9 mouse cellular contexts compared by ENCODE assay signal in genomic region chr5:100091263-100091594, GRCm38 (mm10). TPM values are rescaled to one million over a fixed set of nuclear protein-coding genes. Genes with fewer than 3 reads are reported as not detected.
DNase-seq lines count a peak whose midpoint lies in the region; ATAC-seq lines count a peak whose summit lies in the region.
"Had no signal": no experiment of that assay in that cellular context is flagged by ENCODE, and none has a peak within 500 bp of the region (broad histone marks: within the 10 kb centered on the region; RNA-seq: fewer than 3 reads in every experiment).

No protein-coding gene starts in this region.

- no peak for ATAC-seq in heart, embryonic 11.5 days (replicated peaks; ENCODE audit: insufficient number of reproducible peaks, low FRiP score, low TSS enrichment)
- no peak for ATAC-seq in neural tube, embryonic 11.5 days (ENCODE audit: insufficient read depth, low FRiP score, low TSS enrichment)
- no peak for ATAC-seq in limb, embryonic 12.5 days (ENCODE audit: insufficient number of reproducible peaks, insufficient read depth, low FRiP score, low TSS enrichment, low read depth)
- ATAC-seq in stomach, embryonic 15.5 days (ENCODE audit: insufficient read depth, low FRiP score, low read depth), result no peak
- no peak for ATAC-seq in megakaryocyte, adult 5-6 weeks (ENCODE audit: poor library complexity, severe bottlenecking)

- DNase-seq in heart, postnatal 14 days, result no peak
- DNase-seq in neural tube, embryonic 11.5 days (ENCODE audit: low spot score), result no peak
- DNase-seq in neural tube, embryonic 10.5 days (ENCODE audit: extremely low spot score, low spot score), result no peak
- DNase-seq in thymus, postnatal 25 days, result no peak

- peak overlapping the region; percentile 52 for H3K4me2 ChIP-seq in heart, embryonic 11.5 days
- H3K4me2 ChIP-seq in neural tube, embryonic 11.5 days (ENCODE audit: low read depth), result peak overlapping the region; percentile 30
- H3K4me2 ChIP-seq in limb, embryonic 12.5 days, result peak overlapping the region; percentile 57
- peak overlapping the region; percentile 9; the same call in 1 of the 2 replicates for H3K4me2 ChIP-seq in stomach, embryonic 15.5 days

- H3K9ac ChIP-seq in heart, embryonic 11.5 days (ENCODE audit: low read depth, low read length), result no peak overlapping the region
- 0 out of 2 replicates have a peak overlapping the region, but pooled peaks have one; percentile 39 for H3K9ac ChIP-seq in neural tube, embryonic 11.5 days (ENCODE audit: low read length)
- H3K9ac ChIP-seq in limb, embryonic 12.5 days (replicated peaks), result peak overlapping the region; percentile 44; the same call in 1 of the 2 replicates
- no peak overlapping the region for H3K9ac ChIP-seq in stomach, embryonic 15.5 days

- no peak overlapping the region for H3K27ac ChIP-seq in heart, embryonic 11.5 days (ENCODE audit: low read depth, low read length)
- peak overlapping the region; percentile 79 for H3K27ac ChIP-seq in neural tube, embryonic 11.5 days (ENCODE audit: low read depth, low read length)
- peak overlapping the region; percentile 75 for H3K27ac ChIP-seq in limb, embryonic 12.5 days
- H3K27ac ChIP-seq in stomach, embryonic 15.5 days, result no peak overlapping the region
- H3K27ac ChIP-seq: macrophage had no signal

- H3K36me3 ChIP-seq in heart, embryonic 11.5 days (ENCODE audit: control insufficient read depth, insufficient read depth, low read length), result no peaks in the 10 kb centered on the region
- no peaks in the 10 kb centered on the region for H3K36me3 ChIP-seq in neural tube, embryonic 11.5 days (ENCODE audit: control insufficient read depth, insufficient read depth, low read length)
- no peaks in the 10 kb centered on the region for H3K36me3 ChIP-seq in limb, embryonic 12.5 days
- no peaks in the 10 kb centered on the region for H3K36me3 ChIP-seq in stomach, embryonic 15.5 days

- H3K27me3 ChIP-seq in heart, embryonic 11.5 days (ENCODE audit: control insufficient read depth, insufficient read depth, low read length), result no peaks in the 10 kb centered on the region
- H3K27me3 ChIP-seq in neural tube, embryonic 11.5 days (ENCODE audit: control insufficient read depth, insufficient read depth, low read length), result no peaks in the 10 kb centered on the region
- H3K27me3 ChIP-seq in limb, embryonic 12.5 days, result no peaks in the 10 kb centered on the region
- H3K27me3 ChIP-seq in stomach, embryonic 15.5 days (replicated peaks), result no peaks in the 10 kb centered on the region

- no peaks in the 10 kb centered on the region for H3K4me1 ChIP-seq in heart, embryonic 11.5 days (ENCODE audit: control insufficient read depth, insufficient read depth, low read length)
- peaks cover 9% of the 10 kb centered on the region; the same call in 1 of the 2 replicates for H3K4me1 ChIP-seq in neural tube, embryonic 11.5 days (ENCODE audit: control insufficient read depth, insufficient read depth, low read length)
- peaks cover 15% of the 10 kb centered on the region for H3K4me1 ChIP-seq in limb, embryonic 12.5 days (replicated peaks)
- H3K4me1 ChIP-seq in stomach, embryonic 15.5 days, result peaks cover 8% of the 10 kb centered on the region; the same call in 1 of the 2 replicates

- WGBS in heart, embryonic 11.5 days (ENCODE audit: insufficient replicate concordance), result 57% methylated on average over 10 of the region's 10 CpGs
- WGBS in neural tube, embryonic 11.5 days, result 45% methylated on average over 10 of the region's 10 CpGs
- WGBS in limb, embryonic 12.5 days, result 30% methylated on average over 10 of the region's 10 CpGs
- 38% methylated on average over 10 of the region's 10 CpGs for WGBS in stomach, embryonic 15.5 days

- no peak overlapping the region for H3K4me3 ChIP-seq in heart, embryonic 11.5 days (ENCODE audit: low read depth, low read length)
- no peak overlapping the region for H3K4me3 ChIP-seq in neural tube, embryonic 11.5 days (ENCODE audit: low read depth, low read length)
- H3K4me3 ChIP-seq in limb, embryonic 12.5 days (replicated peaks), result peak overlapping the region; percentile 22
- H3K4me3 ChIP-seq in stomach, embryonic 15.5 days (replicated peaks), result no peak overlapping the region

- intact Hi-C loops in heart, postnatal 14 days (cut with DNase I), result no loop called here

- no peaks in the 10 kb centered on the region for H3K9me3 ChIP-seq in heart, embryonic 11.5 days (replicated peaks; ENCODE audit: control insufficient read depth, low read length)
- no peaks in the 10 kb centered on the region for H3K9me3 ChIP-seq in neural tube, embryonic 11.5 days (ENCODE audit: control insufficient read depth, low read length)
- peaks cover 5% of the 10 kb centered on the region; the same call in 1 of the 2 replicates for H3K9me3 ChIP-seq in limb, embryonic 12.5 days
- no peaks in the 10 kb centered on the region for H3K9me3 ChIP-seq in stomach, embryonic 15.5 days

RNA-seq across cellular contexts. Expression of gene Enoph1, which starts 51.4 kb away (rescaled TPM):
- 28.0 and 31.2 TPM in 2 replicates for polyA plus RNA-seq in heart, embryonic 11.5 days (2014; fragmentation: Nextera tagmentation; extraction: Ambion mirVana)
- total RNA-seq in heart, postnatal 14 days (2021), result 1 to 10 TPM; 9.2 to 9.5 TPM
- 48.2 and 48.5 TPM in 2 replicates for polyA plus RNA-seq in neural tube, embryonic 11.5 days (2014; fragmentation: Nextera tagmentation; extraction: Ambion mirVana)
- polyA plus RNA-seq in limb, embryonic 12.5 days (2016; fragmentation: Nextera tagmentation; extraction: Ambion mirVana), result 48.2 and 52.1 TPM in 2 replicates
- polyA plus RNA-seq in stomach, embryonic 15.5 days (2015; fragmentation: Nextera tagmentation; extraction: Ambion mirVana), result 41.2 and 46.2 TPM in 2 replicates
- 32.5 and 35.1 TPM in 2 replicates for total RNA-seq in megakaryocyte, adult 5-6 weeks (2015)
- total RNA-seq in megakaryocyte, adult 5-6 weeks (2017), result 35.4 and 36.5 TPM in 2 replicates

RNA-seq across cellular contexts. Expression of gene Hnrnpdl, which starts 51.8 kb away (rescaled TPM):
- 117 and 125 TPM in 2 replicates for polyA plus RNA-seq in heart, embryonic 11.5 days (2014; fragmentation: Nextera tagmentation; extraction: Ambion mirVana)
- total RNA-seq in heart, postnatal 14 days (2021), result 10 to 100 TPM; 60.9 to 70.1 TPM
- 271 and 289 TPM in 2 replicates for polyA plus RNA-seq in neural tube, embryonic 11.5 days (2014; fragmentation: Nextera tagmentation; extraction: Ambion mirVana)
- polyA plus RNA-seq in limb, embryonic 12.5 days (2016; fragmentation: Nextera tagmentation; extraction: Ambion mirVana), result 257 and 266 TPM in 2 replicates
- 136 and 149 TPM in 2 replicates for polyA plus RNA-seq in stomach, embryonic 15.5 days (2015; fragmentation: Nextera tagmentation; extraction: Ambion mirVana)
- total RNA-seq in megakaryocyte, adult 5-6 weeks (2015), result 196 and 214 TPM in 2 replicates
- 356 and 360 TPM in 2 replicates for total RNA-seq in megakaryocyte, adult 5-6 weeks (2017)

Comparison
In these comparisons a context has a peak if more than half of its experiments do, and no peak if none do; other contexts are left out.
1. H3K27ac ChIP-seq: peak in neural tube, embryonic 11.5 days (single experiment) and limb, embryonic 12.5 days (single experiment); none in heart, embryonic 11.5 days (single experiment) and stomach, embryonic 15.5 days (single experiment).
2. H3K9ac ChIP-seq: peak in neural tube, embryonic 11.5 days (single experiment) and limb, embryonic 12.5 days (single experiment); none in heart, embryonic 11.5 days (single experiment) and stomach, embryonic 15.5 days (single experiment).
3. Peak in every context shown above with its lines, with median percentiles within 50 percentile points of each other: H3K4me2 ChIP-seq.